Mouse (Mus musculus) heart, postnatal 0 days (tissue): ENCODE measurements around the gene Foxn3.

ENCODE experiments used
- CTCF ChIP-seq: IDR thresholded peaks from 2 replicates; pipeline ENCODE4 v1.5.1; 2016; ENCODE audit warnings: antibody characterized with exemption, control low read depth, low read depth
- EP300 ChIP-seq: IDR thresholded peaks from 2 replicates; pipeline ENCODE4 v1.6.1; 2016; ENCODE audit warnings: antibody characterized with exemption, low read depth

DNA sequence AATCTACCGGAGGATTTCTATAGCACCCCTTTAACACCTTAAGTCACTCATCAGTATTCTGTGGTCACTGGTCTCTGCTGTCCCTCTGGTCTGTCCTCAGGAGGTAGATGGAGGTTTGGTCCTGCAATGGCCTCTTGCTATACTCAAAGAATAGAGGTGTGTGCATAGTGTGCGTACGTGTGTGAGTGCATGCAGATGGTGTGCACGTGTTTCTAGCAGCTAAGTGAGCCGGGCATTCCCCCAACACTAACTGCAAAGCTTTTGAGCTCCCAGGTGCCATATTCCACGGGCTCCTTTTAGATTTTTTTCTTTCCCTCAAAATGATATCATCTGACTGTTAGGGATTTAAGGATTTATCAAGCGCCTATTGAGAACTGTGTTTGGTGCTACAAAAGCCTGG, 269.9 kb downstream of the Foxn3 start:
- TF ChIP-seq CTCF (no peak), EP300 (no peak)
